Mouse (Mus musculus): ENCODE measurements around the gene Olfr92. TPM values are rescaled to one million over a fixed set of nuclear protein-coding genes. Genes with fewer than 3 reads are reported as not detected.

Gene Olfr92
- polyA plus RNA-seq, 1 experiment from 2014 or later: not detected

GRCm38 (mm10) chr17:37078990-37079389 lies 40.9 kb downstream of the Olfr92 start:
- no peak overlapping the region for H3K4me2 ChIP-seq (replicated peaks; ENCODE audit: low read depth)
- DNase-seq (ENCODE audit: low spot score) (no peak), ATAC-seq (ENCODE audit: low FRiP score, low TSS enrichment) (no peak)
- no peak overlapping the region for H3K4me3 ChIP-seq (ENCODE audit: low read depth, low read length)
- H3K4me1 ChIP-seq (replicated peaks; ENCODE audit: control insufficient read depth, insufficient read depth): no peaks in the 10 kb centered on the region
- H3K36me3 ChIP-seq (ENCODE audit: control insufficient read depth, insufficient read depth, low read length): peaks cover 3% of the 10 kb centered on the region
- no peak for TF ChIP-seq CTCF (IDR thresholded peaks at IDR 0.05; ENCODE audit: low read depth)
- no peak for TF ChIP-seq EP300 (optimal IDR thresholded peaks at IDR 0.05)
- no peak overlapping the region for H3K27ac ChIP-seq (replicated peaks)
- no peak overlapping the region for H3K9ac ChIP-seq (ENCODE audit: low read length)
- no peaks in the 10 kb centered on the region for H3K27me3 ChIP-seq (ENCODE audit: control insufficient read depth, insufficient read depth, low read length)
- WGBS: 36% methylated on average over 2 of the region's 2 CpGs
- H3K9me3 ChIP-seq (ENCODE audit: control insufficient read depth, low read length): no peaks in the 10 kb centered on the region

- H3K4me1 ChIP-seq (replicated peaks; ENCODE audit: control insufficient read depth, insufficient read depth): no peaks in the 10 kb centered on the region
- H3K4me2 ChIP-seq (replicated peaks; ENCODE audit: low read depth): no peak overlapping the region
- ATAC-seq (ENCODE audit: low FRiP score, low TSS enrichment): no peak
- no peak for DNase-seq (ENCODE audit: low spot score)
- no peak overlapping the region for H3K4me3 ChIP-seq (ENCODE audit: low read depth, low read length)
- no peak overlapping the region for H3K27ac ChIP-seq (replicated peaks)
- no peak for TF ChIP-seq CTCF (IDR thresholded peaks at IDR 0.05; ENCODE audit: low read depth)
- H3K27me3 ChIP-seq (ENCODE audit: control insufficient read depth, insufficient read depth, low read length): no peaks in the 10 kb centered on the region
- peaks cover 3% of the 10 kb centered on the region for H3K36me3 ChIP-seq (ENCODE audit: control insufficient read depth, insufficient read depth, low read length)
- H3K9me3 ChIP-seq (ENCODE audit: control insufficient read depth, low read length): no peaks in the 10 kb centered on the region
- H3K9ac ChIP-seq (ENCODE audit: low read length): no peak overlapping the region
- 58% methylated on average over 1 of the region's 1 CpGs for WGBS
Measured at GRCm38 (mm10) chr17:37078193-37078592, 41.7 kb downstream of the Olfr92 start.

- Histone ChIP-seq H3K9me3 (ENCODE audit: control insufficient read depth, low read length) (no peaks in the 10 kb centered on the region), H3K27me3 (ENCODE audit: control insufficient read depth, insufficient read depth, low read length) (no peaks in the 10 kb centered on the region), H3K9ac (ENCODE audit: low read length) (no peak overlapping the region), H3K27ac (replicated peaks) (no peak overlapping the region), H3K4me2 (replicated peaks; ENCODE audit: low read depth) (no peak overlapping the region), H3K4me3 (ENCODE audit: low read depth, low read length) (no peak overlapping the region), H3K36me3 (ENCODE audit: control insufficient read depth, insufficient read depth, low read length) (peaks cover 8% of the 10 kb centered on the region), H3K4me1 (replicated peaks; ENCODE audit: control insufficient read depth, insufficient read depth) (no peaks in the 10 kb centered on the region)
- no peak for ATAC-seq (ENCODE audit: low FRiP score, low TSS enrichment)
- no peak for DNase-seq (ENCODE audit: low spot score)
- no peak for TF ChIP-seq EP300 (optimal IDR thresholded peaks at IDR 0.05)
- no peak for TF ChIP-seq CTCF (IDR thresholded peaks at IDR 0.05; ENCODE audit: low read depth)
- 64% methylated on average over 2 of the region's 2 CpGs for WGBS
Measured at GRCm38 (mm10) chr17:37075766-37076165, 44.1 kb downstream of the Olfr92 start.

- Histone ChIP-seq H3K9ac (ENCODE audit: low read length) (no peak overlapping the region), H3K4me1 (replicated peaks; ENCODE audit: control insufficient read depth, insufficient read depth) (no peaks in the 10 kb centered on the region), H3K4me3 (ENCODE audit: low read depth, low read length) (no peak overlapping the region), H3K9me3 (ENCODE audit: control insufficient read depth, low read length) (no peaks in the 10 kb centered on the region), H3K4me2 (replicated peaks; ENCODE audit: low read depth) (no peak overlapping the region), H3K27me3 (ENCODE audit: control insufficient read depth, insufficient read depth, low read length) (no peaks in the 10 kb centered on the region), H3K27ac (replicated peaks) (no peak overlapping the region), H3K36me3 (ENCODE audit: control insufficient read depth, insufficient read depth, low read length) (peaks cover 8% of the 10 kb centered on the region)
- no peak for DNase-seq (ENCODE audit: low spot score)
- 93% methylated on average over 6 of the region's 6 CpGs for WGBS
- TF ChIP-seq CTCF (IDR thresholded peaks at IDR 0.05; ENCODE audit: low read depth): no peak
- TF ChIP-seq EP300 (optimal IDR thresholded peaks at IDR 0.05): no peak
- no peak for ATAC-seq (ENCODE audit: low FRiP score, low TSS enrichment)
Measured at GRCm38 (mm10) chr17:37075181-37075580, 44.7 kb downstream of the Olfr92 start.

- H3K27me3 ChIP-seq (ENCODE audit: control insufficient read depth, insufficient read depth, low read length): no peaks in the 10 kb centered on the region
- no peak overlapping the region for H3K27ac ChIP-seq (replicated peaks)
- H3K4me2 ChIP-seq (replicated peaks; ENCODE audit: low read depth): no peak overlapping the region
- no peaks in the 10 kb centered on the region for H3K4me1 ChIP-seq (replicated peaks; ENCODE audit: control insufficient read depth, insufficient read depth)
- H3K9ac ChIP-seq (ENCODE audit: low read length): no peak overlapping the region
- no peaks in the 10 kb centered on the region for H3K9me3 ChIP-seq (ENCODE audit: control insufficient read depth, low read length)
- H3K36me3 ChIP-seq (ENCODE audit: control insufficient read depth, insufficient read depth, low read length): peaks cover 11% of the 10 kb centered on the region
- DNase-seq (ENCODE audit: low spot score): no peak
- H3K4me3 ChIP-seq (ENCODE audit: low read depth, low read length): no peak overlapping the region
- no peak for ATAC-seq (ENCODE audit: low FRiP score, low TSS enrichment)
- 65% methylated on average over 11 of the region's 11 CpGs for WGBS
- TF ChIP-seq CTCF (IDR thresholded peaks at IDR 0.05; ENCODE audit: low read depth): no peak
- no peak for TF ChIP-seq EP300 (optimal IDR thresholded peaks at IDR 0.05)
Measured at GRCm38 (mm10) chr17:37072730-37073276, 47.1 kb downstream of the Olfr92 start.

- ATAC-seq (ENCODE audit: low FRiP score, low TSS enrichment) (no peak), DNase-seq (ENCODE audit: low spot score) (no peak)
- no peak overlapping the region for H3K9ac ChIP-seq (ENCODE audit: low read length)
- H3K27me3 ChIP-seq (ENCODE audit: control insufficient read depth, insufficient read depth, low read length): no peaks in the 10 kb centered on the region
- TF ChIP-seq CTCF (IDR thresholded peaks at IDR 0.05; ENCODE audit: low read depth) (no peak), EP300 (optimal IDR thresholded peaks at IDR 0.05) (no peak)
- H3K4me2 ChIP-seq (replicated peaks; ENCODE audit: low read depth): no peak overlapping the region
- peaks cover 11% of the 10 kb centered on the region for H3K36me3 ChIP-seq (ENCODE audit: control insufficient read depth, insufficient read depth, low read length)
- no peak overlapping the region for H3K27ac ChIP-seq (replicated peaks)
- H3K4me1 ChIP-seq (replicated peaks; ENCODE audit: control insufficient read depth, insufficient read depth): no peaks in the 10 kb centered on the region
- H3K9me3 ChIP-seq (ENCODE audit: control insufficient read depth, low read length): no peaks in the 10 kb centered on the region
- WGBS: 89% methylated on average over 12 of the region's 12 CpGs
- H3K4me3 ChIP-seq (ENCODE audit: low read depth, low read length): no peak overlapping the region
Measured at GRCm38 (mm10) chr17:37072080-37072729, 47.7 kb downstream of the Olfr92 start.
